Mouse (Mus musculus) CD4-positive helper T cell, adult 2 months (primary cell): ENCODE results near the gene Morc3.
A peak's percentile ranks its signal among the peaks of the same experiment; 100 is the strongest.

Experiments used
- DNase-seq: peaks from one replicate; pipeline ENCODE4 v3.0.0-alpha.2; 2012; ENCODE audit warnings: low read depth, missing footprints, low spot score

Morc3 gene

GRCm38 (mm10) chr16:93918679-93919060 lies 86.7 kb downstream of the Morc3 start:
- no peak for DNase-seq

GRCm38 (mm10) chr16:93919189-93919588 lies 87.3 kb downstream of the Morc3 start:
- DNase-seq: no peak

DNA sequence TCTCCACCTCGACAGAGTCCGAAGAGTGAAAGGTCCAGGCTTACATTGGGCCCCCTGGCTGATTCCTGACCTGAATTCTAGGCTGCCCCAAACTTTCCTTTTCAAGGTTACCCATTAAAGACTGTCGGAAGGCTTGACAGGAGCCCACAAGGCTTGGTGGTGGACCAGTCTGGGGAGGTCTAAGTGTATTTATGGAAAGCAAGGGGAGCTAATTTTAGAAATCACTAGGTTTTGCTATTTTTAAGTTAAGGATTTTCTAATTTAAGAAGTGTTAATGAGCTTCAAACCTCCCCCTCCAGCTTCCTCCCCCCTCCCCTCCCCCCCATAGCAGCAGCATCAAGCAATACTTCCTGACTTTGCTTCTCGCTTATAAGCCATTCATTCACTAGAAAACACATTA lies 88.8 kb downstream of the Morc3 start:
- DNase-seq: peak; percentile 11

DNA sequence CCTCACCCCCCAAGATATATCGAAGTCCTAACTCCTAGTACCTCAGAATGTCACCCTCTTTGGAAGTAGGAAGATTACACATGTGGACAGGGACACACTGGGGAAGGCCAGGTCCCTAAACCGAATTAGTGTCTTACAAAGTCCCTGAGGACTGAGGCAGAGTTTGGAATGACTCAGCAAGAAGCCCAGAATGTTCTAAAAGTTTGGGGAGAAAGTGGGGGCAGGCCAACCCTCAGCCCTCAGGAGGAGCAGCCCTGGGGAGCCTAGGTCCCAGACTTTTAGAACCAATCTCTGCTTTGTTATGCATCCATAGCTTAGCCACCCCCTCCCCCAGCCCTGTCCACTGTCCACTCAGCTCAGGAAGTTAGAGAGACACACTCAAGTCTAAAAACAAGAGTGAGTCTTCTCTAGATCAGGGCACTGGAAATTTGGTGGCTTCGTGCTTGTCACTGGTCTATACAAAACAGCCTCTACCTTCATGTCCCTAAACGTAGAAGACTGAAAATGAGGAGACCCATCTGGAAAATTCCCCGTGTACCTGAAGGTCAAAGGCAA lies 91.0 kb downstream of the Morc3 start:
- no peak for DNase-seq

DNA sequence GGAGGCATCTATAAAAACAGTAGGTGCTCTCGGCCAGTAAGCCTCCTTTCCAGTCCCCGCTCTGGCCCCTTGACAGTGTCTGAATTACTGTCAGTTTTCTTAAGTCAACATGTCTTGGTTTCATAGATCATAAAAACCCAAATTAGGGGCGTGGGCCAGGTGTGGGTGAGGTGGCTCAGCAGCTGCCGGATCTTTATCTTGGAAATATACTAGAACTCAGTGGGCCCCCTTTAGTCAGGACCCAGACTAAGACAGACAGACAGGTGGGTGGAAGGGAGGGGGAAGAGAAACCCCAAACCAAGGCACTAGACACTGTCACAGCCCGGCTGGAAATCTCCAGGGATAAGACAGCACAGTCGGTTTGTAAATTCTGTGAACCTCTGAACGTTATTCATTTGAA lies 91.9 kb downstream of the Morc3 start:
- DNase-seq: no peak
